Mouse (Mus musculus) heart, adult 2 months (tissue): Measurements from ENCODE around the gene Il18rap. TPM values are rescaled to one million over a fixed set of nuclear protein-coding genes. Genes with fewer than 3 reads are reported as not detected.
A peak's percentile ranks its signal among the peaks of the same experiment; 100 is the strongest.

Source experiments
- DNase-seq, 2 experiments: peaks; one replicate each; pipeline ENCODE4 v3.0.0; 2021
- H3K27ac ChIP-seq: fragments of 200-600 bp; 2 replicates; pipeline ENCODE4 v1.8.1; 2022
- H3K27me3 ChIP-seq: fragments of 200-500 bp; 2 replicates; pipeline ENCODE4 v1.6.1; 2012; ENCODE audit warnings: mild to moderate bottlenecking, low read length, inconsistent platforms, mixed read lengths; ENCODE audit not compliant: control insufficient read depth, insufficient read depth
- H3K36me3 ChIP-seq: fragments of 200-500 bp; 2 replicates; pipeline ENCODE4 v1.6.1; 2012; ENCODE audit warnings: low read length, inconsistent platforms; ENCODE audit not compliant: control insufficient read depth, insufficient read depth
- H3K4me1 ChIP-seq: fragments of 200-500 bp; 2 replicates; pipeline ENCODE4 v1.6.1; 2011; ENCODE audit warnings: low read length; ENCODE audit not compliant: control insufficient read depth, insufficient read depth
- H3K4me3 ChIP-seq: fragments of 200-600 bp; 2 replicates; pipeline ENCODE4 v1.8.1; 2022
- H3K79me2 ChIP-seq: fragments of 200-500 bp; replicated peaks from 2 replicates; pipeline ENCODE4 v1.6.1; 2012; ENCODE audit warnings: mild to moderate bottlenecking, inconsistent platforms, low read length, moderate library complexity, mixed read lengths; ENCODE audit not compliant: control insufficient read depth, insufficient read depth
- H3K9ac ChIP-seq: fragments of 200-500 bp; 2 replicates; pipeline ENCODE4 v1.6.1; 2012; ENCODE audit warnings: low read depth, mild to moderate bottlenecking, control low read depth, inconsistent platforms, low read length, mixed read lengths
- CTCF ChIP-seq: fragments of 200-600 bp; IDR thresholded peaks from 2 replicates; pipeline ENCODE4 v1.8.1; 2022; ENCODE audit warnings: antibody characterized with exemption, mild to moderate bottlenecking, moderate library complexity
- EP300 ChIP-seq: fragments of 200-500 bp; IDR thresholded peaks from 2 replicates; pipeline ENCODE4 v1.6.1; 2011; ENCODE audit warnings: low read depth, low read length, control low read depth; ENCODE audit not compliant: insufficient read depth
- POLR2A ChIP-seq: fragments of 200-500 bp; IDR thresholded peaks from 2 replicates; pipeline ENCODE4 v1.6.1; 2011; ENCODE audit warnings: mild to moderate bottlenecking, low read depth, low read length, control low read depth; ENCODE audit not compliant: insufficient read depth
- WGBS: fragments of 180-500 bp; shearing (Covaris S2); methylation state at CpG from one replicate; pipeline ENCODE4 v1.1.7; 2018; 5-methylcytosine and 5-hydroxymethylcytosine counted together
- intact Hi-C: fragments of 180-260 bp; cut with DNase I; formaldehyde crosslinking; loops from one replicate; pipeline ENCODE4 v1.15.1; 2025
- polyA plus RNA-seq: library from polyadenylated mRNA; depleted of rRNA; stranded (reverse); fragments of >200 nt; gene quantifications from 2 replicates; pipeline ENCODE4 v1.2.3, GENCODE M21; 2012
- total RNA-seq, 2 experiments: library from RNA; stranded (reverse); gene quantifications; 2 replicates each; pipeline ENCODE4 v1.2.3; 2021

The Il18rap gene
- total and polyA plus RNA-seq, 3 experiments: 0.16 to 0.41 TPM; not detected in 1

- no peaks in the 10 kb centered on the region for H3K79me2 ChIP-seq
- no peaks in the 10 kb centered on the region for H3K4me1 ChIP-seq
- peaks cover 2% of the 10 kb centered on the region; the same call in 1 of the 2 replicates for H3K27me3 ChIP-seq
- DNase-seq: no peak
- no peak overlapping the region for H3K9ac ChIP-seq
- intact Hi-C loops: no loop called here
- TF ChIP-seq POLR2A: no peak
- no peak for TF ChIP-seq CTCF
- TF ChIP-seq EP300: no peak
- H3K4me3 ChIP-seq: no peak overlapping the region
- no peaks in the 10 kb centered on the region for H3K36me3 ChIP-seq
- no peak overlapping the region for H3K27ac ChIP-seq
- 58% methylated on average over 1 of the region's 1 CpGs for WGBS
Observed at GRCm38 (mm10) chr1:40472401-40472800, 42.8 kb upstream of the Il18rap start.

GRCm38 (mm10) chr1:40473640-40474039 is 41.5 kb upstream of the Il18rap start:
- TF ChIP-seq POLR2A (no peak), CTCF (no peak), EP300 (no peak)
- Histone ChIP-seq H3K9ac (no peak overlapping the region), H3K4me1 (no peaks in the 10 kb centered on the region), H3K4me3 (no peak overlapping the region), H3K79me2 (no peaks in the 10 kb centered on the region), H3K27me3 (peaks cover 2% of the 10 kb centered on the region; the same call in 1 of the 2 replicates), H3K36me3 (no peaks in the 10 kb centered on the region), H3K27ac (no peak overlapping the region)
- 75% methylated on average over 4 of the region's 4 CpGs for WGBS
- DNase-seq: no peak
- intact Hi-C loops: no loop called here

GRCm38 (mm10) chr1:40474336-40474735 is 40.8 kb upstream of the Il18rap start:
- Histone ChIP-seq H3K9ac (no peak overlapping the region), H3K27me3 (peaks cover 2% of the 10 kb centered on the region; the same call in 1 of the 2 replicates), H3K4me3 (no peak overlapping the region), H3K4me1 (no peaks in the 10 kb centered on the region), H3K79me2 (no peaks in the 10 kb centered on the region), H3K36me3 (no peaks in the 10 kb centered on the region), H3K27ac (no peak overlapping the region)
- DNase-seq: no peak
- TF ChIP-seq EP300 (no peak), CTCF (no peak), POLR2A (no peak)
- intact Hi-C loops: no loop called here
- WGBS: 57% methylated on average over 5 of the region's 5 CpGs

- Histone ChIP-seq H3K27me3 (peaks cover 2% of the 10 kb centered on the region; the same call in 1 of the 2 replicates), H3K27ac (no peak overlapping the region), H3K4me3 (no peak overlapping the region), H3K36me3 (no peaks in the 10 kb centered on the region), H3K9ac (no peak overlapping the region), H3K4me1 (no peaks in the 10 kb centered on the region), H3K79me2 (no peaks in the 10 kb centered on the region)
- TF ChIP-seq CTCF (no peak), POLR2A (no peak), EP300 (no peak)
- no peak for DNase-seq
- WGBS: 49% methylated on average over 3 of the region's 3 CpGs
- intact Hi-C loops: no loop called here
Observed at GRCm38 (mm10) chr1:40475697-40476096, 39.5 kb upstream of the Il18rap start.

GRCm38 (mm10) chr1:40476756-40477155 is 38.4 kb upstream of the Il18rap start:
- Histone ChIP-seq H3K27me3 (no peaks in the 10 kb centered on the region), H3K36me3 (no peaks in the 10 kb centered on the region), H3K4me3 (no peak overlapping the region), H3K79me2 (no peaks in the 10 kb centered on the region), H3K9ac (no peak overlapping the region), H3K27ac (no peak overlapping the region), H3K4me1 (no peaks in the 10 kb centered on the region)
- WGBS: 52% methylated on average over 4 of the region's 4 CpGs
- TF ChIP-seq POLR2A (no peak), EP300 (no peak), CTCF (no peak)
- DNase-seq: no peak
- intact Hi-C loops: no loop called here

GRCm38 (mm10) chr1:40479505-40479923 is 35.6 kb upstream of the Il18rap start:
- peak in 1 of 2 experiments; percentile 15 for DNase-seq

More at GRCm38 (mm10) chr1:40479505-40479923, 35.6 kb upstream of the Il18rap start:
- intact Hi-C loops: no loop called here
- 53% methylated on average over 6 of the region's 6 CpGs for WGBS
- H3K27ac ChIP-seq: no peak overlapping the region
- H3K9ac ChIP-seq: no peak overlapping the region
- H3K79me2 ChIP-seq: no peaks in the 10 kb centered on the region
- H3K27me3 ChIP-seq: no peaks in the 10 kb centered on the region
- no peaks in the 10 kb centered on the region for H3K4me1 ChIP-seq
- no peaks in the 10 kb centered on the region for H3K36me3 ChIP-seq
- TF ChIP-seq POLR2A (no peak), CTCF (no peak), EP300 (no peak)
- no peak overlapping the region for H3K4me3 ChIP-seq
